Mouse (Mus musculus) right cerebral cortex, postnatal 14 days (tissue): ENCODE measurements around the gene Stam.
"Not testable (repeated sequence)": the region's sequence is repeated elsewhere in the genome, so short reads cannot be mapped to it uniquely, and the experiment has no call there.

ENCODE experiments used
- DNase-seq: peaks from one replicate; pipeline ENCODE4 v3.0.0; 2022

The Stam gene

DNA sequence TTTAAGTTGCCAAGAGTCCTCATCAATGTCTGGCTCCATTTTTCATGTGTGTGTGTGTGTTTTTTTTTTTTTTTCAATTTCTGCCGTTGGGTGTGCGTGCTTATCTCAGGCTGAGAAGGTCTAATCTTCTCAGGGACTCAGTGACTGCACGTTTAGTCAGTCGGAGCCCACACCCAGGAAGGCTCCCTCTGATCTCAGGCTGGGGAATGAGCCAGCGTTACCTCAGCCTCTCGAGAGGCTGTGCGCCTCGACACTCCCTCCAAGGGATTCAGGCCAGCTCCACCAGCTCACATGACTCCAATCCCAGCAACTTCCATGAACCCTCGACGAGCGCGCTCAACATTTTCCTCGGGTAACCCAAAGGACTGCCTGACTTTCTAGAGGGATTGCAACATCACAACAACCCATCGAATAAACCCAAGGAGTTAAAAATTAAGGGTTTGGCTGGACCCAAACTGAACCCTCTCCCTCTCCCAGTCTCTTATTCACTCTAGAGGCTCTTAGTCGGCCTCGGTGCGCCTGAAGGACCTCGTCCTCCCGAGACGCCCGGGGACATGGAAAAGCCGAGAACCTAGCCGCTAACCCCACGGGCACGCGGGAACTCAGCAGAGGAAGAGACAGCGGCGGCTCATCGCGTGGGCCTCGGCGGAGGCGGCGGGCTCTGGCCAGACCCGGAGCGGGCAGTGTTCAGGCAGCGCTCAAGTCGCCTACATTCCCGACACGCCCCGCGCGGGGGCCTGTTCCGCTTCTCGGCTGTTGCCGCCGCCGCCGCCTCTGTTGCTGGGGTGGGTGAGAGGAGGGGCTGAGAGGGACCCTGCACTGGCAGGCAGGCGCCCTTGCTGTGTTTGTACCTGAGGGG is at the start of gene Stam:
Stam (plus strand) TSS at position 737 of the 859 bp plus-strand sequence.
- DNase-seq = peak; percentile 93

DNA sequence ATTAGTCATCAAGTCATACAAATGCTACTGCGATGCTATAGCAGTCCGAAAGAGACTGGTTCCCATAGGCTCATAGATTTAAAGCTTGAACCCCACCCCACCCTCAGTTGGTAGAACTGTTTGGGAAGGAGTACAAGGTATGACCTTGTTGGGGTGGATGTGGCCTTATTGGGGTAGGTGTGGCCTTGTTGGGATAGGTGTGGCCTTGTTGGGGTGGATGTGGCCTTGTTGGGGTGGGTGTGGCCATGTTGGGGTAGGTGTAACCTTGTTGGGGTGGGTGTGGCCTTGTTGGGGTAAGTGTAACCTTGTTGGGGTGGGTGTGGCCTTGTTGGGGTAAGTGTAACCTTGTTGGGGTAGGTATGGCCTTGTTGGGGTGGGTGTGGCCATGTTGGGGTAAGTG is 32.6 kb upstream of the Stam start:
- DNase-seq = no peak

DNA sequence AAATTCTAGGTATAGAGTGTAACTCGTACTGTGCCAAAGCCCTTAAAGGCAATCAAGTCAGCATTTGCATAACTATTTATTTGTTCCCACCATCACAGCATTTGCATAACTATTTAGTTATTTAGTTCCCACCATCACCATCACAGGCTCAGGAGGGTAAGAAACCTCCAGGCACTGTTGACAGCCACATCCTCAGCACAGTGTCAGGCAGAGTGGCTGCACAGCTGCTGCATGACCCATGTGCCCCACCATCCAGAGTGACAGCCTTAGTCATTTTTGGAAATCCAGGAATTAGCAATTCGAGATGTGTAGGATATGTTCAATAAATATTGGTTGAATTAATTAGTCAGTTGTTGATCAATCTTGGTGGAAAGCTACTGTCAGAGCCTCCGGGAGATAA is 30.9 kb upstream of the Stam start:
- no peak for DNase-seq

GRCm38 (mm10) chr2:14043577-14044170 is 30.2 kb upstream of the Stam start:
- DNase-seq = no peak

DNA sequence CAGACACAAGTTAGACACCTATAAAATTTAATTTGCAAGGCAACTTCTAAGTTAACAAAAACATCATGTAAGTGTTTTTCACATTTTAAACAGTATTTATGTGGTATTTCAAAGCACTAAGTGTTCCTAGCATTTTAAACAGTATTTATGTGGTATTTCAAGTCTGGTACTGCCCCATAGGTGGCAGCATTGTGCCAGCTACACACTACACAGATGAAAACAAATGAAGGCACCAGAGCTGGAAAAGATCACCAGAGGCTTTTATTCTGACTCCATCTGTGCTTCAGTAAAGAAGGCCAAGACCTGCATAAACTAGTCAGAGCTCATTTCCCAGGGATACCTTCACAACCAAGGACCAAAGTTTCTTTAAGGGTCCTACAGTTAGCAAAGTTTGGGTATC is 25.5 kb upstream of the Stam start:
- peak; percentile 61 for DNase-seq

- DNase-seq = no peak
Observed at GRCm38 (mm10) chr2:14048808-14049207, 25.1 kb upstream of the Stam start.

GRCm38 (mm10) chr2:14053618-14054017 is 20.3 kb upstream of the Stam start:
- DNase-seq = no peak

DNA sequence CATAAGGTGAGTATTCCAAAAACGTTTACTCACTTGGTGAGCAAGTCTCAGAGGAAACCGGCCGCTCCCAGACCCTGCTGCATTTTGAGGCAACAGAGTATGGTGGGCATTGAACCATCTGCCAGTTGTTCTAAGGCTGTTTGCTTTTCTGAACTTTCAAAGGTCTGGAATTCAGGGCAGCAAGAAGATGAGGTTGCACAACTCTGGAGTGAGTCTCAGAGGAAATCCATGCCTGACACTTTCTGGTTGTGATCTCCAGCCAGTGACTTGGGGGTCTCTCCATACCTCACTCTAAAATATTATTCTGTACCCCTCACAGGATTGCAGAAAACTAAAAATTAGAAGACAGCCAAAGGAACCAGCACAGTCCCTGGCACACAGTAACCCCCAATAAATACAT is 19.7 kb upstream of the Stam start:
- DNase-seq = no peak

DNA sequence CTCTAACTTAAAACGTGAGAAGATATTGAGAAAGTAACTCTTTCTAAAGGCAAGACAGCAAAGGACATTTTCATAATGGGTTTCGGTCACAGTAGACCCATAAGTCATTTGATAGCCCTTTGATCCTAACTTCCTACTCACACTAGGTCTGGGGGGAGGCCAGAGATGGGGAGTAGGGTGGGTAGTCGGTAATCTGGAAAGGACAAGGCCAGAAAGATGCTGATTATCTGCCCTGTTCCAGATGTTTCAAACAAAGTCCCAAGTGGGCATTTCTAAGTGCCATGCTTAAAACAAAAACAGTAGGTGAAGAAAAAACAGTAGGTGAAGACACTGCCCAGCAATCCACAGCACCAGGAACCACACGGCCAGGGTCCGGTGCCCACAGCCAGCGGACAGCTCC is 19.2 kb upstream of the Stam start:
- no peak for DNase-seq

- peak; percentile 79 for DNase-seq
Observed at GRCm38 (mm10) chr2:14055168-14055565, 18.7 kb upstream of the Stam start.

- peak; percentile 86 for DNase-seq
Observed at GRCm38 (mm10) chr2:14055566-14056331, 18.1 kb upstream of the Stam start, which contains the start of gene Hacd1. Gene Hacd1 (minus strand): TSS chr2:14056135.

GRCm38 (mm10) chr2:14065704-14066650 is 7.9 kb upstream of the Stam start:
- no peak for DNase-seq

DNA sequence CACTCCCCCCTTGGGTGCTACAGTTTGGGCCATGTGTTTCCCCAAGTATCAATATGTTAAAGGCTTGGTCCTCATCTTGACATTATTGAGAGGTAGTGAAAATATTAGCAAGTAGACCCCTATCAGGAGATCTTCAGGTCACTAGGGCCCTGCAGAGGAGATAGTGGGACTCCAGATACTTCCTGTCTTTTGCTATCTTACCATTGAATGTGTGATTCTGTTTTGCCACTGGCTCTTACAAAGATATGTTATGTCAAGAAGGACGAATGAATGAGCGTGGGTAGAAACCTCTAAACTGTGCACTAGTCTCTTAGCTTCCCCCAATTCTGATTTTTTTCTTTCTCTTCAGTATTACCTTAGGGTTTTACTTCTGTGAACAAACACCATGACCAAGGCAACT is 4.9 kb upstream of the Stam start:
- DNase-seq = no peak

GRCm38 (mm10) chr2:14070466-14070865 is 3.4 kb upstream of the Stam start:
- no peak for DNase-seq

GRCm38 (mm10) chr2:14073008-14073361 is 913 bp upstream of the Stam start:
- no peak for DNase-seq

DNA sequence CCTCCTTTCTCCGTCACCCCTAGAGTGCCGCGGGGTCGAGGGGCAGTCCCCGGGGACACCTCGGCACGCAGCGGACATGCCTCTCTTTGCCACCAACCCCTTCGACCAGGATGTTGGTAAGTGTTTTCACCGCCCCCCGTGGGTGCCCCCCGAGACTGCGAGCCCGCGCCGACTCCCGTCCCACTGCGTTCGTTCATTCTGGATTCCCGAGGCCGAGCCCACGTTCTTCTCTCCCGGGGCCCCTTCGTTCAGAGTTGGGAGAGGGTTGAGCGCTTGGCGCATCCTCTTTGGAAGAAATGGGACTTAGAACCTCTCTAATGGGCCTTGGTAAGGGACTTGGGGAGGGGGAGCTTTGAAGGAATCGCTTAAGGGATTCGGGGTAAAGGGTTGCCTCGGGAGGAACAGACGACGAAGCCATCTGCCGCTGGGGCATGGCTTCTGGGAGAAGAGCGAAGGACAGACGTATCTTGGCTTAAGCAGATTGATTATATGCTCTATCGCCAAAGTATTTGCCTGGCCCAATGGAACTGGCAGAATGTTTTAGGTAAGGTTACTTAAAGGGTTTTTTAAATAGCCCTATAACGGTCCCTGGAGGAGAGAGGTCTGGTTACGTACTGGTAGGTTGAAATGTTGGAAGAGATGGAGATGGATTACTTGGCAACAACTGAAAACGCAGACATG is 463 bp downstream of the Stam start:
- no peak for DNase-seq

DNA sequence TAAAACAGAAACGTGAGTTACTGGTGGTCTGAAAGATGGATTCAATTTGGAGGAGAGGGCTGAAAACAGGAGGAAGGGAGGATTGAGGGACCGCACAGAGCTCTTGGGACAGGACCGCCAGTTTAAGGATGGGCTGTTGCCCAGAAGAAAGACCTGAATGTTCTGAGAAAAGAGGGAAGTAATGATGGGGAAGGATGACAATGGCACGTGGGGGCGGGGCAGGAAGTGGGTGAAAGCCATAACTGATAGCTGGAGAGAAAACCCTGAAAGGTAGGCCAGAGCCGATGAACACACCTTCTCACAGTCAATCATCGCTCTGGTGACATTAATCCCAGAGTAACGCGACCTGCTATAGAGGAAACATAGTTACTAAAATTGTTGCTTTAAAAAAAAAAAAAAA is 4.6 kb downstream of the Stam start:
- not testable (repeated sequence) for DNase-seq

- DNase-seq = no peak
Observed at GRCm38 (mm10) chr2:14100533-14100932, 26.6 kb downstream of the Stam start.

DNA sequence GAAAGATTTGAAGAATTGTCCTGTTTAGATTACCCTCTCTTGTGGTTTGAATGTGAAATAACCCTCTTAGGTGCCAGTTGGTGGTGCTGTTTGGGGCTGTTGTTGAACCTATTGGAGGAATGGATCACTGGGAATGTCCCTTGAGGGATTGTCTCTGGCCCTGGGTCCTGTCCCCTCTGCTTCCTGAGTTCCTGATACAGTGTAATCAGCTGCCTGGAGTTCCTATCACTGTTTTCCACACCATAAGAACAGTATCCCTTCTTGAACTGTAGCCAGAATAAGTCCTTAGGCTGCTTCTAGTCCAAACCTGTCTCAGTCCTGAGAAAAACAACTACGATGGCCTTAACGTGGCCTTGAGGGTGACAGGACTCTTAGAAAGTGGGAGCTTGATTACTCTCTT is 28.7 kb downstream of the Stam start:
- DNase-seq = no peak

- no peak for DNase-seq
Observed at GRCm38 (mm10) chr2:14103924-14104323, 30.0 kb downstream of the Stam start.

GRCm38 (mm10) chr2:14107673-14108072 is 33.8 kb downstream of the Stam start:
- no peak for DNase-seq

GRCm38 (mm10) chr2:14126387-14126786 is 52.5 kb downstream of the Stam start:
- DNase-seq = no peak
